Comparison of ENCODE assay signal across 8 mouse cellular contexts in the genomic region with DNA sequence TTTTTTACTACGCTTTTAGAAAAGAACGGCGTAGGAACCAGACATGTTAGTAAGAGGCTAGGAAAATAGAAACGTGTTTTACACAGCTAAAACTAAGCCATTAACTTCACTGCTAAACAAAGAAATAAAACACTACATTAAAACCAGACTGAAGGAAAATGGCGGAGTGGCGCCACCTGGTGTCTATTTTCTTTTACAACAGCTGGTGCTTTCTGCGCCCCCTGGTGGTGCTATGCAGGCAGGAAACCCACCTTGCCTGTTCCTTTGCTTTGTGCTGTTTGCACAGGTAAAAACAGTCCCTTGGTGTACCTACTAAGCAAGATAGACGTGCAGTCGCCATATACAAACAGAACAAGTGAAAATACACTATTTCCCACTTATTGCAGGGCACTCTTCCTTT.
DNase-seq lines count a peak whose midpoint lies in the region; ATAC-seq and TF ChIP-seq lines count a peak whose summit lies in the region.

No protein-coding gene starts in this region.

- no peak for ATAC-seq in lung, postnatal 0 days
- ATAC-seq in erythroid progenitor cell, adult 5-6 weeks (replicated peaks; ENCODE audit: low FRiP score, poor library complexity, severe bottlenecking) = no peak

- TF ChIP-seq CTCF in E14TG2a.4 (conservative IDR thresholded peaks at IDR 0.05; ENCODE audit: low read length) = peak; percentile 93
- TF ChIP-seq CTCF in lung, postnatal 0 days (IDR thresholded peaks at IDR 0.05) = peak; percentile 100
- TF ChIP-seq CTCF in small intestine, adult 2 months (IDR thresholded peaks at IDR 0.05; ENCODE audit: extremely low read depth, insufficient read length, insufficient replicate concordance, low read depth, low read length) = peak; percentile 100

- H3K4me1 ChIP-seq in E14TG2a.4 (replicated peaks; ENCODE audit: low read depth, low read length) = no peaks in the 10 kb centered on the region
- H3K4me1 ChIP-seq in lung, postnatal 0 days (ENCODE audit: insufficient read depth, low read depth, low read length) = no peaks in the 10 kb centered on the region
- H3K4me1 ChIP-seq in small intestine, adult 2 months (ENCODE audit: control insufficient read depth, insufficient read depth, insufficient read length, low read length) = 0 out of 2 replicates have a peak, but pooled peaks cover 3% of the 10 kb centered on the region

- peaks cover 11% of the 10 kb centered on the region for H3K27me3 ChIP-seq in E14TG2a.4 (ENCODE audit: insufficient read depth, low read length)
- H3K27me3 ChIP-seq in lung, postnatal 0 days (replicated peaks; ENCODE audit: insufficient read depth, low read length) = no peaks in the 10 kb centered on the region
- H3K27me3 ChIP-seq in small intestine, adult 2 months (ENCODE audit: control insufficient read depth, insufficient read depth, low read length) = no peaks in the 10 kb centered on the region

- H3K36me3 ChIP-seq in E14TG2a.4 (ENCODE audit: insufficient read depth, low read length) = no peaks in the 10 kb centered on the region
- H3K36me3 ChIP-seq in lung, postnatal 0 days (ENCODE audit: insufficient read depth, low read length) = no peaks in the 10 kb centered on the region
- H3K36me3 ChIP-seq in small intestine, adult 2 months (ENCODE audit: control insufficient read depth, insufficient read depth, low read length) = no peaks in the 10 kb centered on the region

- no peak for TF ChIP-seq EP300 in lung, postnatal 0 days (IDR thresholded peaks at IDR 0.05)

- H3K4me3 ChIP-seq in E14TG2a.4 (replicated peaks; ENCODE audit: low read length) = no peak overlapping the region
- H3K4me3 ChIP-seq in lung, postnatal 0 days (ENCODE audit: low read depth, low read length) = no peak overlapping the region
- no peak overlapping the region for H3K4me3 ChIP-seq in small intestine, adult 2 months (ENCODE audit: low read depth, low read length)

- no peak for TF ChIP-seq POLR2A in small intestine, adult 2 months (IDR thresholded peaks at IDR 0.05; ENCODE audit: low read depth, low read length)

- no peak overlapping the region for H3K27ac ChIP-seq in lung, postnatal 0 days (ENCODE audit: low read length)
- H3K27ac ChIP-seq in small intestine, adult 2 months (ENCODE audit: insufficient read depth, low read depth, low read length) = no peak overlapping the region

- no peak overlapping the region for H3K9ac ChIP-seq in lung, postnatal 0 days (replicated peaks; ENCODE audit: low read depth)

- H3K9me3 ChIP-seq in E14TG2a.4 (ENCODE audit: low read length) = no peaks in the 10 kb centered on the region
- no peaks in the 10 kb centered on the region for H3K9me3 ChIP-seq in lung, postnatal 0 days (ENCODE audit: low read length)

- DNase-seq in 416B (ENCODE audit: low read depth) = peak; percentile 63
- peak; percentile 46 for DNase-seq in c-Kit-positive CD71-positive TER-119-negative erythroid progenitor cells, embryonic 14.5 days (ENCODE audit: low read depth)
- peak; percentile 67 to 76 for DNase-seq in frontal cortex, postnatal 25 days (ENCODE audit: low spot score in 2 of 2)
- peak; percentile 35 for DNase-seq in large intestine, adult 2 months (ENCODE audit: low read depth, low spot score)
- DNase-seq in lung, postnatal 0 days (ENCODE audit: low spot score) = peak; percentile 71

- no peak overlapping the region for H3K4me2 ChIP-seq in lung, postnatal 0 days (replicated peaks; ENCODE audit: low read depth, low read length)

- 17% methylated on average over 9 of the region's 9 CpGs for WGBS in large intestine, adult 2 months
- 26% methylated on average over 9 of the region's 9 CpGs for WGBS in lung, postnatal 0 days
- WGBS in small intestine, adult 2 months = 23% methylated on average over 9 of the region's 9 CpGs
